Mouse (Mus musculus) lung, postnatal 0 days (tissue): ENCODE results near the gene Gm21477.
"Not testable (repeated sequence)": the region's sequence is repeated elsewhere in the genome, so short reads cannot be mapped to it uniquely, and the experiment has no call there.

Source experiments
- CTCF ChIP-seq: IDR thresholded peaks from 2 replicates; pipeline ENCODE4 v1.5.1; 2016; ENCODE audit warnings: antibody characterized with exemption, mild to moderate bottlenecking
- EP300 ChIP-seq: IDR thresholded peaks from 2 replicates; pipeline ENCODE4 v1.6.1; 2016; ENCODE audit warnings: antibody characterized with exemption, mild to moderate bottlenecking, control low read depth

- TF ChIP-seq CTCF, EP300: not testable (repeated sequence)
These were observed at the start of gene Gm21477 for GRCm38 (mm10) chrY:87116521-87116920.
